Mouse (Mus musculus): ENCODE measurements around the gene Slc38a7.

DNA sequence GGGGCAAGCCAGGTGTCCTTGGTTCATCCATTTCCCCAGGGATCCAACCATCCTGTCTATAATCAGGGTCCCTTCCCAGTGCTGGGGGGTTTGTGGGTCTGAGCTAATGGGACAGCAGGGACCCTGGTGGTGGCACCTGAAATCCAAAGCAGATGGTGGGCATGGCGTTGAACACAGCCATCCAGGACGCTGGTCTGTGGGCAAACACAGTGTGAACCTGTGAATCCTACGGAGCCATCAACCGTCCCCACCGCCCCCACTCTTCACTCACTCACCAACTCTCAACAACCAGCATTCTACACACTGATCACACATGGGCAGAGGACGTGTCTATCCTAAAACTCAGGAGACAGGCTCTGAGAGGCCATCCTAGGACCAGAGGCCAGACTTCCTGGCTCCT, 9.4 kb downstream of the Slc38a7 start:
- TF ChIP-seq CTCF (IDR thresholded peaks at IDR 0.05; ENCODE audit: insufficient read depth, low read length): no peak
- no peak for TF ChIP-seq POLR2A (IDR thresholded peaks at IDR 0.05; ENCODE audit: borderline replicate concordance, extremely low read depth, low read depth, low read length)

All from lung, adult 2 months (tissue).